Mouse (Mus musculus) heart, postnatal 4 days (tissue): Measurements from ENCODE around the gene Nprl3. TPM values are rescaled to one million over a fixed set of nuclear protein-coding genes. Genes with fewer than 3 reads are reported as not detected.
A peak's percentile ranks its signal among the peaks of the same experiment; 100 is the strongest.
"Not testable (repeated sequence)": the region's sequence is repeated elsewhere in the genome, so short reads cannot be mapped to it uniquely, and the experiment has no call there.

Experiments
- DNase-seq: peaks from one replicate; pipeline ENCODE4 v3.0.0; 2021
- total RNA-seq, 2 experiments: library from RNA; stranded (reverse); gene quantifications; 2 replicates each; pipeline ENCODE4 v1.2.3; 2021

Nprl3 gene
- total RNA-seq, 2 experiments from 2014 or later = 27.1 to 32.1 TPM

DNA sequence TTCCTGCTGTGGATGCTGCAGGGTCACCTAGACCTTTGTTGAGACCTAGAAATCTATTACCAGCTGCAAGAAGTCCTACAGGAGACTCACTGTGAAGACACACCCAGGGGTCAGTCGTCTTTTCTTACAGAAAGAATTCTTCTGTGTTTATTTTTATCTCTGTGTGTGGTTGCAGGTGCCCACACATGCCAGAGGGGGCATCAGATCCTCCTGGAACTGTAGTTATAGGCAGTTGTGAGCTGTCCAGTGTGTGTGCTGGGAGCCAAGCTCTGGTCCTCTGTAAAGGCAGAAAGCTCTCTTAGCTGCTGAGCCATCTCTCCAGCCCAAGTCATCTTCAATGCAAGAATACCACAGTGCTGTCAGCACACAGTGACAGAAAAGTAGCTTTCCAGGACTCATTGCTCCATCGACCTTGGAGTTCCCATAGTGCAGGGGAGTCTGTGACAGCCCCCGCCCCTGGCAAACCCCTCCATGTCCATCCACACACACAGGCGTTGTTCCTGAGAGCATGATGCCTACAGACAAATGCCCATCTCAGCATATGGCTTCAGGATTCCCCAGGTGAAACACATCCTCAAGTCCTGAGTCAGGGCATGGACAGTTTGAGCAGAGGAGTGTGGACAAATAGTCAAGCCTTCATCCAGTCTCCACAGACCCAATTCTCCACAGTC lies 44.1 kb downstream of the Nprl3 start:
- DNase-seq = no peak

DNA sequence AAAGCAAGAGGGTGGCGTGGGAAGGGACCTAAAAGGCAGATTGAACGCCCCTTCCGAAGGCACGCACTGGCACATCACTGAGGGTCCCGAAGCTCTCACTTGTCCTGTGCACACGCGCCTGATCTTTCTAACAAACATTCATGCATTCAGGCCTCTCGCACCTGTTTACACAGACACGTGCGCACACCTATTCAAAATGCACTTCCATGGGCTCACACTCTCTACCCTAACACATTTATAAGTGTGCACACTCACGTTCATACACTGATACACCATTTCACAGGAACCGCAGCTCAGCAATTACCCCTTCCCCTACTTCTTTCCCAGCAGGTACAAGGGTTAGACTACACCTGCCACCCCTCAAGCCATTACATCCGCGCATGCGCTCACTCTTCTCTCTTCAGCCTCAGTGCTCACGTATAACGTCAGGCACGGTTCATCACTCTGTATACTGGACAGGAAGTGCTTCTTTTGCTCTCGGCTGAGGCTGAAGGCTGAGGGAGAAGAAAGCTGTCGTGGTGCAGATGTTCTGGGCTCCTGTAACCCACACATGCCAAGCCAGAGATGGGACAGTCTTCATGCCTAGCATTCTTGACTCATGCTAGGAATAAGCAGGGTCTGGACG lies 44.8 kb downstream of the Nprl3 start:
- DNase-seq = no peak

DNA sequence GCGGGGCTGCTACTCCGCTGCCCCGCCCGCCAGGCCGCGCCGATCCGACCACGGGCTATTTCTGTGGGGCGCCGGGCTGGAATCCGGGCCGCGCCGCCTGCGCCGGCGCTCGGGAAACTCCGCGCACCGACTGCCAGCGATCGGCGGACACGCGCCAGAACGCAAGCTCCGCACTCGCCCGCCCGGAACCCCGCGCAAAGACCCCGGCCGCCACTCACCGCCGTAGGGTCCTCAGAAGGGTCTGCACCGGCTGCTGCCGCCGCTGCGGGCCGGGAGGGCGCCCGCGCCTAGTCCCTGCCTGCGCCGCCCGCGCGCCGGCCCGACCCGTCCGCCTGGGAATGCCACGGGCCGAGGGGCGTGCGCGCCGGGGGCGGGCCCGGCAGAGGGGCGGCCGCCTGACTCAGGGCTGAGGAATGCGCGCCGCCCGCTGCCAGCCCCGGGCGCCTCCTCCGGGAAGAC lies 45.5 kb downstream of the Nprl3 start, which contains the start of gene Rhbdf1:
Gene Rhbdf1 (minus strand): TSS at position 350 of the 459 bp plus-strand sequence.
- DNase-seq = peak; percentile 76

DNA sequence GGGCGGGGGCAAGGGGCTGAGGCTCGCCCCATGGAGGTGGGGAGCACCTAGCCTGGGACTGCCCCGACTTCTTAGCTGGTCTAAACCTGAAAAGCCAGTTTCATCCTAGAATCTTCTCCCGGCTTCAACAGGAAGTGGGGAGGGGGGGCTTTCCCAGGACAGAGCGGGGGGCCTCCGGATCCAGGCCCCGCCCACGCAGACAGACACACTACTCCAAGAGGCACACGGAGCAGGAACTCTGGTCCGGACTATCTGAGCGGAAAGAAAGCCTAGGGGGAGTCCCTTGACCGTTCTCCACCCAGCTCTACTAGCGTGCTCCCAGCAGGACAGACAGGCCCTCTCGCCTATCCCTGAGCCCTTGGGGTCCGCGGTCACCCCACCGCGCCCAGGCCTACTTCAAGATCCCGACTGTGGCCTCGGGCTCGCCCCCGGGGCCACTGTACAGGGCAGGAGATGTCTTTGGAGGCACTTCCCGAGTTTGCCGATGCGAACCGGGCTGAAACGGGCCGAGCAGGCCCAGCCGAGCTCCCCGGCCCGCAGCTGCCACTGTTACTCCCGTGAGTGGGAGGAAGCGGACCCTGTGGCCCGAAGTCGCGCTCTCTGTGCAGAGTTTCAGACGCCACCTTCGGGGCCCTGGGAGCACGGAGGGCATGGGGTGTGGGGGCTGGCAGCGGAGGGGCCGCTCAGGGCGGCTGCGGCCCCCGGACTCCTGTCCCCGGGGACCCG lies 46.1 kb downstream of the Nprl3 start:
- peak; percentile 77 for DNase-seq

DNA sequence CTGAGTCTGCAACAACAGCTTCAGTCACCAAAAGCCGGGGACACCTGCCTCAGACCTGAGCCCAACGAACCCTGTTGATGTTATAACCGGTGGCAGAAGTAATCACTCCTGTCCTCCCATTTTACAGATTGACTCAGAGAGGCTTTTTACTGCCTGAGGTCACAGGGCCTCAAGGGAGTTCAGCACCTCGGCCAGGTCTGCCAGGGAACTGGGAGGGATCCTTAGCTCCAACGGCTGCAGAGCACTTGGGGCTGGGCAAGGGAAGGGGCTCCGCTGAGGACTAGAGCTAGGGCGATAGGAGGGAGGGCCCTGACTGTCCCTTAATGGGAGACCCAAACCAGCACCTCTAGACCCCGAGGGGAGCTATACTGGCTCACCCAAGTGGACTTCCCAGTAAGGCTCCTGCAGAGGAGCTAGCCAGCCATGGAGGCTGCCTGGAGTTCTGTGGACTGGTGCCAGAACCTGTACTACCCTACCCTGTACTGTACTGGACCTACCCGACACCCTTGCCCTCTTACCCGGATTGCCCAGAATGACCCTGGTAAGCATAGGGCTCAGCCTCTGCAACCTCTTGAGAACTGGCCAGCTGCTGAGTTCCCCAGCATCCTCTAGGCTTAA lies 46.8 kb downstream of the Nprl3 start:
- DNase-seq = no peak

DNA sequence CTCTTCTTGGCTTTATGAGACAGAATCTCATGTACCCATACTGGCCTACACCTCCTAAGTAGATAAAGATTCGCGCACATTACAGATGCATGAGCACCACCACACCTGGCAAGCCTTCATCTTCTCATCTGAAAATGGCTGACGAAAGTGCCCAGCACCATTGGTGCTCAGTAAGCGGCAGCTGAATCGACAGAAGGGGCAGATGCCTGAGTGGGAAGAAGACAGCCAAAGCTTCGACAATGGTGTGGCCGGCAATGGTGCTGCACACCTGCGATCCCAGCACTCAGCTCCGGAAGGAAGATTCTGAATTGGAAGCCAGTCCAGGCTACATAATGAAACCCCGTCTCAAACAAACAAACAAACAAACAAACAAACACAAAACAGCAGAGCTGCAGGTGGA lies 48.2 kb downstream of the Nprl3 start:
- DNase-seq = no peak

DNA sequence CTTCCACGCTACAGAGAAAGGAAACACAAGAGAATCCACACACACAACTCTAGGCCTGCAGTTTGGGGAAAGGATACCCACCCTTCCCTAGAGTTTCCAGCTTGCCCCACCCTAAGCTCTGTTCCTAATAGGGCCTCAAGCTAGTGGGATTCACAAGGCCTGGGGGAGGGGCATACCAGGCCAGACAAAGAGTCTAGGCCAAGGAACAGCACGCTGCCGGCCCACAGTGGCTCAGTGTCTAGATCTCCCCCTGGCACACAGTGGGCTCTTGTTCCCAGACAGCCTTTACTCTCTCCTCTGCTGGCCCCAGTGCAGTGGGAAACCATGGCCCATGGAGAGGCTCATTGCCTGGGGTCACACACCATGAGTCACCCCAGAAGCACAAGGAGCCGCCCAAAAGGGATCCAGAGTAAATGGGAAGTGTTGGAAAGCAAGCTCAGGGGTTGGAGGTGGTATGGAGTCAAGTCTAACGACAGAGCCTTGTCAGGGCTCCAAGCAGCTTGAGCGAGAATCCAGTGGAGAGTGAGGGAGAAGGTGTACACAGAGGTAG lies 48.9 kb downstream of the Nprl3 start:
- DNase-seq = no peak

DNA sequence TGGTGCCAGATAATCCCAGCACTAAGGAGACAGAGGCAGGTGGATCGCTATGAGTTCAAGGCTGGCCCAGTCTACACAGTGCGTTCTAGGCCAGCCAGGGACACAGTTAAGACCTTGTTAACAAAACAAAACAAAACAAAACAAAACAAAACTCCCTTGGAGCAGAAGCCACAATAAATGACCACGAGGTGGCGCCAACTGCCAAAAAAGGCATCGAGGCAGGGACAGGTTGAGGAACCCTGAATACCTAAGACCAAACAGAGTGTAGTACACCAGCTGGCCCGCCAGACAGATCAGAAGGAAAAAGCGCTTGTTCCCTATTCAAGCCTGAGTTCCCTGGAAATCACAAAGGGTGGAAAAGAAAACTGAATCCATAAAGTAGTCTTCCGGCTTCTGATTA lies 50.7 kb downstream of the Nprl3 start:
- peak; percentile 79 for DNase-seq

DNA sequence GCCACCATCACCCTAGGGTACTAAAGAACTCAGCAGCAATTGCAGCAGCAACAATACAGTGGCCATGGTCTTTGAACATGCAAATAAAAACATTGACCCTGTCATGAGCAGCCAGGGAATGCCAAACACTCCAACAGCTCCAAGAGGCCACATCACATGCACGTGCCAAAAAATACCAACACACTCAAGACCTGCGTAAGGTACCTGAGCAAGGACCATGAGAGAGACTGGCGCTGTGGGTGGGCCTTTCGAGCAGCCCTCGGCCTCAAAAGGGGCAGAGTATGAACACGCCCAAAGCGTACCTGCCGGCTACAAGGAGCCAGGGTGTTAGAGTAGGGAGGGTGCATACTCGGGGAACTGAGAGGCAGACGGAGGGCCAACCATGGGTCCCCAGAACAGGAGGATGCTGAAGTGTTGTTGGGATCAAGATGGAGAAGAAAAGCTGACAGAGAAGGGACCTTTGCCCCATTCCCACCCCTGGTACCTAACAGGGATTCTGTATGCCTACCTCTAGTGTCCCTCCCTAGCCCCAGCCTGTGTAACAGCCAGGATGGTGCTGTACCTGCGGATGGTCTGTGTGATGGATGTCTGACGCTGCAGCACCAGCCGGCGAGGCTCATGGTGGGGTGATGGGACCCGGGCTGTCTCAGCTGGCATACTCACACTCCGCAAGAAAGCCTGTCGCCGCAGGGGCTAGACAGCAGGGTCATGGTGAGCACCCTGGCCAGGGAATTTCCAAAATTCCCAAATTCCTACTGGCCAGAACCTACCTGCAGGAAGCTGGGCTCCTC lies 51.9 kb downstream of the Nprl3 start:
- DNase-seq = no peak

DNA sequence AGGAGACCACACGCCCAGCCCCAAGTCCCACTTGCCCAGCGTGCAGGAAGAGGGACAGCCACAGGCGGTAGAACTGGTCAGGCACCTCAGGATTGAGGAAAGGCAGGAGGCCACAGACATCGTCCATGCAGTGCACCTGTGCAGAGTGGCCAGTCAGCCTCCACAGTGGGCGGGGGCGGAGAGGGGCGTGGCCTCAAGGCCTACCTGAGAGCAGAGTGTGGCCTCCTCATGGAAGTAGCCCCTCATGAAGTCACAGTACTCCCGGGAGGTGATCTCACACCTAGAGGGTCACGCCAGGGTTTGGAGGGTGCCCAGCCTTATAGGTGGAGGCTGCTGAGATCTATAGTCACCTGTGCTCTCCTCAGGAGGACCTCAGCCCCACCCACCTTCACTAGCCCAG lies 56.9 kb downstream of the Nprl3 start:
- DNase-seq = no peak

DNA sequence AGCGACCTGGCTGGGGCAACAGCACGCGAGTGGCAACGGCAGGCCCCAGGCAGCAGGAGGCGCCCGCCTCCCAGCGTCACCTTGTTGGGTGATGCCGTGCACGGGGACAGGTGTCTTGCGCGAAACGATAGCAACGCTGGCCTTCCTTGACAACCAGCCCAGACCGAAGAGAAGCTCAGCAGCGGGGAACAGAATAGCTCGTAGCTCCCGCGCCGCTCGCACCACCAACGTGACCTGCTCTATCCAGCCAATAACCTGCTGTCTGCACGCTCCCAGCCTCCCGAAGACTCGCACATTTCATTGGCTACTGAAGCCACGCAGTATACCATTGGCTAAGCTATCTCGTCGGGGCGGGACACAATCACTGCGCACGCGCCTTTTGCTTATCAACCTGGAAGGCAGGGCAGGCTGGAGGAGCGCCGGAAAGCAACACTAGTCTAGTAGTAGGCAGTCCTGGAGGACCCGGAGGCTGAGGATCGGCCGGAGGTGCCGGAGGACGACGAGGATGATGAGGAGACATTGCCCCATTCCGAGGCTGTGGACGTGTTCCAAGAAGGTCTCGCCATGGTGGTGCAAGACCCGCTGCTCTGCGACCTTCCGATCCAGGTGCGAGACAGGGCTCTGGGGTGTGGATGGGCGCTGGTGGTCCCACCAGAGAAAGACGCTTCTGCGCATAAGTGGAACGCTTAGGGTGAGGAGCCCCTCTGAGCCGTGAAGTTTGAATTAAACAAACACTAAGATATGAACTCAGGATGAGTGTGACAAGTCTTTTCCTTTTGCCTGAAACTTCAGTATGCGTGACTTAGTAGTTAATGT lies 62.2 kb downstream of the Nprl3 start, which contains the start of gene Snrnp25:
Gene Snrnp25 (plus strand): TSS at position 358 of the 816 bp plus-strand sequence.
- DNase-seq = peak; percentile 96

DNA sequence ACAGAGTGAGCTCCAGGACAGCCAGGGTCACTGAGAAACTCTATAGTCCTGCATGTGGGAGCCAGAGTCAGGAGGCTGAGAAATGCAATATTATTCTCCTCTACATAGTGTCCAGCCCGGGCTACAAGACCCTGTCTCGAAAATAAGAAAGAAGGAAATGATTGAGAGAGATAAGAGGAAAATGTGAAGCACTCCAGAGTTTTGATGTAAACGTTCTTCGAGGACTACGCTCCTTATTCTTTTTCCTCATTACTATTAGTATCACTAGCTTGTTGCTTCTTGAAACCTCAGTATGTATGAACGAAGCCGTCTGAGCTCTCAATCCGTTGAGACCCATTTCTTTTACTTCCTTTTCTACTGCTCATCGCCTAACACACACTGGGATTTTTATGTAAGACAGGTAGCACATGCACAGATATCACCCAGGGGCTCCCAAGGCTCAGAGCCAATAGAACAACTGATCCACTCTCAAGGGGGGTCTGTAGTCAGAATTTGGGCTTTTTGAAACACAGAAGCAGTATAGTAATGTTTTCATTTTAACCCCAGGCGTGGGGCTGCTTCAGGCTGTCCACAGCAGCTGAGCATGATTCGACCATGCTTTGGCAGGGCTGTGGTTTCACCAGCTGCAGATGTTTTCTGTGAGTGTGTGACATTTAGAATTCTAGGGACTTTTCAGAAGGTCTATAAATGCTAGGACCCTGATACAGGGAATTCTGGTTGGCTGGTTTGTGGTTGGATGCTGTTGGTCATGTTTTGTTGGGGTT lies 65.4 kb downstream of the Nprl3 start:
- no peak for DNase-seq

DNA sequence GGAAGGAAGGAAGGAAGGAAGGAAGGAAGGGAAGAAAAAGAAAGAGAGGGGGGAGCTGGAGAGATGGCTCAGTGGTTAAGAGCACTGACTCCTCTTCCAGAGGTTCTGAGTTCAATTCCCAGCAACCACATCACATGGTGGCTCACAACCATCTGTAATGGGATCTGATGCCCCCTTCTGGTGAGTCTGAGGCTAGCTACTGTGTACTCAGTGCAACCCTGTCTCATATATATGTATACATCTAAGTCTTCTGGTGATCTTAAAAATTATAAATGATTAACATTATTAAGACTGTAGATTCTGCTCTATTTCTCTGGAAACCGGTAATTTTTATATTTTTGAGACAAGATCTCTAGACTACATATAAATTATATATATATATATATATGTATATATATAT lies 66.5 kb downstream of the Nprl3 start:
- not testable (repeated sequence) for DNase-seq

DNA sequence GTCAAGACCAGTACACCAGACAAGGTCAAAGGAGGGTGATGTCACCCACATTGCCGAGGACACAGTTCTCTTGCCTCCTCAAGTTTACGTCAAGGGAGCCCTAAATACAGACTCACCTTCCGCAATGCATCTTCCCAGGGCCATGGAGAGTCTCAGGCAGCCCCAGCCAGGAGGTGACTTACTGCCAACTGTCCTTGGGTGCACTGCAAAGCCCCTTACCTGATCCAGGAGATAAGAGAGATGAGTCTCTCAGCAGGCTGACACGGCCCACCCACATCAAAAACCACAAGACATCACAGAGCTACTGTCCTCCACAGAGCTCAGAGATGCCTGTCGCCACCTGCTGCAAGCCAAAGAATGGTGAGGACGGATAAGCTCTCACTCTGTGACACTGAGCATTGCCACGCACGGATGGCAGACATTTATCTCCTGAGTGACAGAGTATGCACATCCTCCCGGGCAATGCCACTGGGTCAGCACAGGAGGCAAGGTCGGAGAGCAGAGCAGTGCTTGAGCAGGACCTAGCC lies 67.4 kb downstream of the Nprl3 start, which contains the start of gene Il9r:
Gene Il9r (minus strand): TSS at position 205 of the 527 bp plus-strand sequence.
- peak; percentile 3 for DNase-seq

DNA sequence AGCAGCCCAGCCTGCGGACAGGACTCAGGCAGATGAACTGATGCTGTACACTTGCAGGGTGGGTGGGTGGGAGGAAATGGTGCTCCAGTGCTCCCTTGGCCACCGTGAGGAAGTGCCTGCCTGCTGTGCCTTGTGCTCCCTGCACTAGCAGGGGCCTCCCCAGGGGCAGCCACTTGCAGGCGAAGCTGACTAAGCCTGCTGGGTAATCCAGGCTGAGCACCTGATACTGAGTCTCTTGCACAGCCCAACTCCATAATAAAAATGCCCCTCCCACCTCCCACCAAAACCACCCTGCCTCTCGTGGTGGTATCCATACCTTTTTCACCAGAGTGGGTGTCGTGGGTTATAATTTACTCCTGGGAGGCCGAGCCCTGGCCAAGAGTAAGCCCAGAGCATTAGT lies 68.3 kb downstream of the Nprl3 start:
- peak; percentile 2 for DNase-seq

DNA sequence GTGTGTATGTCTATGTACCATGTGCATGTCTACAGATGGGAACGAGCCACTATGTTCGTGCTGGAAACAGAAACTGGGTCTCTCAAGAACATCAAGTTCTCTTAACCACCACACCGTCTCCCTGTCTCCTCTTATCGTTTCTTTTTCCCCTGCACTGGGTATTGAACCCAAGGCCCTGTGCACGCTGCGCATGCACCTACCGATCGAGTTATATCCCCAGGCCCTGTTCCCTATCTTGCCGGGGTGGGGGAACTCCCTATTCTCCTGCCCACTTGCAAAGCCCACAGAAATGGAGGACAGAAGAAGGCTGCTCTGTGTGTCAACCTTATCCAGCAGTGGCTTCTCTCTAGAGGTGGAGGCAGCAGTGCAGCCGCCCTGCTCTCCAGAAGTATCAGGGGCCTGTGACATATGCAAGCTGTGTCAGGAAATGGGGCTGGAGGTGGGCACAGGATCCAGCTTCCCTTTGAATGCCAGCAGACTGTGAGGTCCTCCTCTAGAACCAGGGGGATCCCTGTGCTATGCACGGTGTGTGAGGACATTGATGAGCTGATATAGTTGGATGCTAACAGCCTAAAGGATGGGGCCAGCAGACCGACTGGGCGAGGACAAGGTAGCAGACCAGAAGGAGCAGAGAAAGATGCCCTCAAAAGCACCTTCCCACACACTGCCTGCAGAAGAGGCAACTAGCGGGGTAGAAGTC lies 69.1 kb downstream of the Nprl3 start:
- DNase-seq = peak; percentile 2

DNA sequence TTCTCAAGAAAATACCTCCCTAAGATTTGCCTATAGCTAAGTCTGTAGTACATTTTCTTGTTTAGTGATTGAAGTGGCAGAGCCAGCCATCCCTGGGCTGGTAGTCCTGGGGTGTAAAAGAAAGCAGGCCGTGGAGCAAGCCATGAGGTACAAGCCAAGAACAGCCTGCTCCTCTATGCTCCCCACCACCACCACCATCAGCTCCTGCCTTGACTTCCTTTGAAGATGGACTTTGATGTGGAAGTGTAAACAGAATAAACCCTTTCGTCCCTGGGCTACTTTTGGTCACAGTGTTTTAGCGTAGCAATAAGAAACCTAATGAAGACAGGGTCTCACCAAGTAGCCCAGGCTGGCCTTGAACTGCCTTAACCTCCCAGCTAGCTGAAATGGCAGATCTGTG lies 69.7 kb downstream of the Nprl3 start:
- no peak for DNase-seq

DNA sequence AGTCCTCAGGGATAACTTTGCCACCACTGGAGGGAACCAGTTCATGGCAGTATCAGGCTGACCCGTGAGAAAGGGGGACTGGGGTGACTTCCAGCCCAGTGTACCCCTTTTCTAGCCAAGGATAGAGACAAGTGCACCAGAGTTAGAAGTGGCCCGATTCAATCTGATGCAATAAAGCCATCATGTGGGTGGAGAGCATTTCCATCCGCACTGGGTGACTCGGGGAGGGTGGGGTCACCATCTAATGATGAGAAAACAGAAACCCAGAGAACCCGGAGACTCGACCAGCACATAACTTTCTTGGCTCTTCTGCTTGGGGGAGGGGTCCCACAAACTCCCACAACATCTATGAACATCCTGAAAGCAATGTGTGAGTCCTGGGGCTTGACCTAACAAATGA lies 70.8 kb downstream of the Nprl3 start:
- DNase-seq = peak; percentile 3
